Mouse (Mus musculus): ENCODE data around the gene Fbf1. TPM values are rescaled to one million over a fixed set of nuclear protein-coding genes. Genes with fewer than 3 reads are reported as not detected.
A peak's percentile ranks its signal among the peaks of the same experiment; 100 is the strongest.

Fbf1 gene
- 21.1 and 26.4 TPM in 2 replicates for polyA plus RNA-seq (2012; ENCODE audit: insufficient read depth, insufficient read length, missing spikeins)

- no peak within 1 kb of the TSS for H3K27ac ChIP-seq (ENCODE audit: insufficient read depth, low read depth, low read length)
- peak within 1 kb of the TSS; percentile 73 for H3K4me3 ChIP-seq (ENCODE audit: insufficient read depth, low read length)
- peaks cover 17% of the 10 kb centered on the region for H3K4me1 ChIP-seq (ENCODE audit: control insufficient read depth, insufficient read depth, low read length)
- TF ChIP-seq CTCF (IDR thresholded peaks at IDR 0.05; ENCODE audit: low read depth, low read length), result no peak
- TF ChIP-seq POLR2A (IDR thresholded peaks at IDR 0.05; ENCODE audit: borderline replicate concordance, low read depth, low read length), result no peak
These were observed at the start of gene Fbf1 for GRCm38 (mm10) chr11:116167884-116168439. TSS of gene Fbf1 (minus strand) at chr11:116168166.

- peaks cover 21% of the 10 kb centered on the region for H3K4me1 ChIP-seq (ENCODE audit: control insufficient read depth, insufficient read depth, low read length)
- TF ChIP-seq POLR2A (IDR thresholded peaks at IDR 0.05; ENCODE audit: borderline replicate concordance, low read depth, low read length), result no peak
- no peak for TF ChIP-seq CTCF (IDR thresholded peaks at IDR 0.05; ENCODE audit: low read depth, low read length)
- H3K4me3 ChIP-seq (ENCODE audit: insufficient read depth, low read length), result no peak overlapping the region
- H3K27ac ChIP-seq (ENCODE audit: insufficient read depth, low read depth, low read length), result no peak overlapping the region
These were observed 48.6 kb upstream of the Fbf1 start for GRCm38 (mm10) chr11:116216549-116216948.

- TF ChIP-seq POLR2A (IDR thresholded peaks at IDR 0.05; ENCODE audit: borderline replicate concordance, low read depth, low read length) (no peak), CTCF (IDR thresholded peaks at IDR 0.05; ENCODE audit: low read depth, low read length) (no peak)
- Histone ChIP-seq H3K4me1 (ENCODE audit: control insufficient read depth, insufficient read depth, low read length) (peaks cover 21% of the 10 kb centered on the region), H3K4me3 (ENCODE audit: insufficient read depth, low read length) (no peak overlapping the region), H3K27ac (ENCODE audit: insufficient read depth, low read depth, low read length) (no peak overlapping the region)
These were observed 48.0 kb upstream of the Fbf1 start for GRCm38 (mm10) chr11:116215991-116216390.

DNA sequence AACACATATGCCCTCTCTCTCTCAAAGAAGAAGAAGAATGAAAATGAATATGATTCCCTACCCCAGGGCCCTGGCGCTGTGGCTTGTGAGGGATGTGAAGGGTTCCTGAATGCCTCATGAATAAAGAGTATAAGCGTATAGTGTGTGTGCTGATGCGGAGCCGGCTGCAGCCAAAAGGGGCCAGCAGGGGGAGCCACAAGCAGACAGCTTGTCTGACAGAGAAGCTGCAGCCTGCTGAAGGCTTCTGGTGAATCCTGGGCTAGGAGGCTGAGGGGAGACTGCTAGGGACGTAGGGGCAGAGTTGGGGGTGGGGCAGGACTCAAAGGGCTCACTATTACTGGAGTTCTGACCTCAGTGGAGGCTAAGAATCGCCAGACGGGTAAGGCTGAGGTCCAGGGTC lies 47.2 kb upstream of the Fbf1 start:
- Histone ChIP-seq H3K4me1 (ENCODE audit: control insufficient read depth, insufficient read depth, low read length) (peaks cover 17% of the 10 kb centered on the region), H3K27ac (ENCODE audit: insufficient read depth, low read depth, low read length) (no peak overlapping the region), H3K4me3 (ENCODE audit: insufficient read depth, low read length) (no peak overlapping the region)
- no peak; the same call in 1 of the 2 replicates for TF ChIP-seq CTCF (IDR thresholded peaks at IDR 0.05; ENCODE audit: low read depth, low read length)
- no peak for TF ChIP-seq POLR2A (IDR thresholded peaks at IDR 0.05; ENCODE audit: borderline replicate concordance, low read depth, low read length)

DNA sequence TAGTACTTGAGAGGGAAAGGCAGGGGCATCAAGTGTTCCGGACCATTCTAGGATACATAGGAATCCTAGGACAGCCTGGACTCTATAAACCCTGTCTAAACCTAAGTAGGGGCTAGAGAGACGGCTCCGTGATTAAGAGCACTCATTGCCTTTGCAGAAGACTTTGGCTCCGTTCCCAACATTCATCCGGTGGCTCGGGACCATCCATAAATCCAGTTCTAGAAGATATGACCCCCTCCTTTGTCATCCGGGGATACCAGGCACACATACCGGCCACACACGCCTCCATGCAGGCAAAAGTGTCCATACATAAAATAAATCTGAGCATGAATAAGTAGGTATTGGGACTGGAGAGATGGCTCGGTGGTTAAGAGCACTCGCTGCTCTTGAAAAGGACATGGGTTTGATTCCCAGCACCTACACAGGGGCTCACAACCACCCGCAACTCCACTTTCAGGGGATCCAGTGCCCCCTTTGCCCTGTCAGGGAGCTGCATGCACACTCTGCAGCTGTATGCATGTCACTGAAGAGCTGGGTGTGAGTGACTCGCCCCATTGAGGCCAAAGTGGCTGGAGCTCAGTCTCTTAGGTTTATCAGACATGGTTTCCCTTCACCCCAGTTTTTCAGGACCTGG lies 46.0 kb upstream of the Fbf1 start:
- no peak for TF ChIP-seq CTCF (IDR thresholded peaks at IDR 0.05; ENCODE audit: low read depth, low read length)
- no peak for TF ChIP-seq POLR2A (IDR thresholded peaks at IDR 0.05; ENCODE audit: borderline replicate concordance, low read depth, low read length)
- H3K4me3 ChIP-seq (ENCODE audit: insufficient read depth, low read length), result no peak overlapping the region
- peaks cover 6% of the 10 kb centered on the region for H3K4me1 ChIP-seq (ENCODE audit: control insufficient read depth, insufficient read depth, low read length)
- H3K27ac ChIP-seq (ENCODE audit: insufficient read depth, low read depth, low read length), result no peak overlapping the region

- TF ChIP-seq POLR2A (IDR thresholded peaks at IDR 0.05; ENCODE audit: borderline replicate concordance, low read depth, low read length), result no peak
- no peak for TF ChIP-seq CTCF (IDR thresholded peaks at IDR 0.05; ENCODE audit: low read depth, low read length)
- H3K27ac ChIP-seq (ENCODE audit: insufficient read depth, low read depth, low read length), result no peak overlapping the region
- H3K4me3 ChIP-seq (ENCODE audit: insufficient read depth, low read length), result no peak overlapping the region
- no peaks in the 10 kb centered on the region for H3K4me1 ChIP-seq (ENCODE audit: control insufficient read depth, insufficient read depth, low read length)
These were observed 44.9 kb upstream of the Fbf1 start for GRCm38 (mm10) chr11:116212847-116213246.

GRCm38 (mm10) chr11:116210696-116211095 lies 42.7 kb upstream of the Fbf1 start:
- Histone ChIP-seq H3K4me1 (ENCODE audit: control insufficient read depth, insufficient read depth, low read length) (no peaks in the 10 kb centered on the region), H3K4me3 (ENCODE audit: insufficient read depth, low read length) (no peak overlapping the region), H3K27ac (ENCODE audit: insufficient read depth, low read depth, low read length) (no peak overlapping the region)
- TF ChIP-seq POLR2A (IDR thresholded peaks at IDR 0.05; ENCODE audit: borderline replicate concordance, low read depth, low read length) (no peak), CTCF (IDR thresholded peaks at IDR 0.05; ENCODE audit: low read depth, low read length) (no peak)

DNA sequence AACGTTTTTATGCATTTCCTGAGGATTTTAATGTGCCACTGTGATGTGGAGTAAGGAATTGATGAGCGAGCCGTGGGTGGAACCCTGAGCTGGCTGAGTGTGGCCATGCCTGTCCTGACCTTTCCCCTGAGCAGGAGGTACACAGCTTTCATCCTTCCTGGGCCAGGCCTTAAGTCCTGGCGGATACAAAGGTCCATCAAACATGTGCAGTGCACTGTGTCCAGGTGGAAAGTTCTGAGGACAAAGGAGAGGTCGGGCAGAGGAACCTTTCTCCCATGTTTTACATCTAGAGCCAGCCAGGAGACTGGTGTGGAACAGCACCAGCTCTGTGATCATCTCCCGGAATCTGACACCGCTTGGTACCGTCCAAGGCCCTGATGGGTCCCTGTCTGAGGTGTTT lies 41.3 kb upstream of the Fbf1 start:
- TF ChIP-seq POLR2A (IDR thresholded peaks at IDR 0.05; ENCODE audit: borderline replicate concordance, low read depth, low read length) (no peak), CTCF (IDR thresholded peaks at IDR 0.05; ENCODE audit: low read depth, low read length) (no peak)

DNA sequence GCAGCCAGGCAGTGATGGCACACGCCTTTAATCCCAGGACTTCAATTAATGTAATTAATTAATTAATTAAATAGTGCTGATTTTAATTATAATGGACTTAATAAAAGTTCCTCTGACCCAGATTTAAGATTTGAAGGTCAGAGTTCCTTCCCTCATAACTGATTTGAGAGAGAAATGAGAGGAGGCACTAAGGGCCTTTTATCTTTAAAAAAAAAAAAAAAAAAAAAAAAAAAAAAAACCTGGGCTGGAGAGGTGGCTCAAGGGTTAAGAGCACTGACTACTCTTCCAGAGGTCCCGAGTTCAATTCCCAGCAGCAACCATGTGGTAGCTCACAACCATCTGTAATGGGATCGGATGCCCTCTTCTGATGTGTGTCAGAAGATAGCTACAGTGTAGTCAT lies 40.7 kb upstream of the Fbf1 start:
- Histone ChIP-seq H3K4me3 (ENCODE audit: insufficient read depth, low read length) (no peak overlapping the region), H3K4me1 (ENCODE audit: control insufficient read depth, insufficient read depth, low read length) (no peaks in the 10 kb centered on the region), H3K27ac (ENCODE audit: insufficient read depth, low read depth, low read length) (no peak overlapping the region)
- no peak for TF ChIP-seq POLR2A (IDR thresholded peaks at IDR 0.05; ENCODE audit: borderline replicate concordance, low read depth, low read length)
- TF ChIP-seq CTCF (IDR thresholded peaks at IDR 0.05; ENCODE audit: low read depth, low read length), result no peak

More for the DNA sequence above, 41.3 kb upstream of the Fbf1 start:
- no peaks in the 10 kb centered on the region for H3K4me1 ChIP-seq (ENCODE audit: control insufficient read depth, insufficient read depth, low read length)
- H3K4me3 ChIP-seq (ENCODE audit: insufficient read depth, low read length), result no peak overlapping the region
- no peak overlapping the region for H3K27ac ChIP-seq (ENCODE audit: insufficient read depth, low read depth, low read length)

- H3K27ac ChIP-seq (ENCODE audit: insufficient read depth, low read depth, low read length), result no peak overlapping the region
- no peaks in the 10 kb centered on the region for H3K4me1 ChIP-seq (ENCODE audit: control insufficient read depth, insufficient read depth, low read length)
- TF ChIP-seq POLR2A (IDR thresholded peaks at IDR 0.05; ENCODE audit: borderline replicate concordance, low read depth, low read length) (no peak), CTCF (IDR thresholded peaks at IDR 0.05; ENCODE audit: low read depth, low read length) (no peak)
- H3K4me3 ChIP-seq (ENCODE audit: insufficient read depth, low read length), result no peak overlapping the region
These were observed 38.7 kb upstream of the Fbf1 start for GRCm38 (mm10) chr11:116206678-116207077.

Data from bone marrow macrophage, adult 2 months (primary cell).